Mouse (Mus musculus) stomach, embryonic 14.5 days (tissue): Measurements from ENCODE around the gene Ankrd33b. TPM values are rescaled to one million over a fixed set of nuclear protein-coding genes. Genes with fewer than 3 reads are reported as not detected.

Experiments used
- ATAC-seq: fragments of 200-750 bp; cut with Nextera tagmentation; 2 replicates; pipeline ENCODE4 v1.8.0; 2017; ENCODE audit warnings: low read depth, moderate TSS enrichment; ENCODE audit not compliant: insufficient number of reproducible peaks, insufficient read depth, low FRiP score
- H3K27ac ChIP-seq: fragments of 300-500 bp; sonication (generic); 2 replicates; pipeline ENCODE4 v1.5.1; 2014; ENCODE audit warnings: mild to moderate bottlenecking, low read length, moderate library complexity, mixed read lengths
- H3K27me3 ChIP-seq: fragments of 300-500 bp; sonication (generic); 2 replicates; pipeline ENCODE4 v1.6.1; 2014; ENCODE audit warnings: low read length, control low read depth, mixed read lengths; ENCODE audit not compliant: control insufficient read depth, insufficient read depth
- H3K36me3 ChIP-seq: fragments of 300-500 bp; sonication (generic); 2 replicates; pipeline ENCODE4 v1.6.1; 2014; ENCODE audit warnings: mild to moderate bottlenecking, control low read depth, low read length, moderate library complexity, mixed read lengths; ENCODE audit not compliant: control insufficient read depth, insufficient read depth
- H3K4me1 ChIP-seq: fragments of 300-500 bp; sonication (generic); 2 replicates; pipeline ENCODE4 v1.6.1; 2014; ENCODE audit warnings: low read length, control low read depth, mixed read lengths; ENCODE audit not compliant: control insufficient read depth, insufficient read depth
- H3K4me2 ChIP-seq: fragments of 300-500 bp; sonication (generic); replicated peaks from 2 replicates; pipeline ENCODE4 v1.6.1; 2014; ENCODE audit warnings: low read depth, low read length, control low read depth
- H3K4me3 ChIP-seq: fragments of 300-500 bp; sonication (generic); 2 replicates; pipeline ENCODE4 v1.5.1; 2014; ENCODE audit warnings: low read depth, low read length, control low read depth
- H3K9ac ChIP-seq: fragments of 300-500 bp; sonication (generic); replicated peaks from 2 replicates; pipeline ENCODE4 v1.6.1; 2014; ENCODE audit warnings: low read depth, mild to moderate bottlenecking, control low read depth, low read length, moderate library complexity, mixed read lengths
- H3K9me3 ChIP-seq: fragments of 300-500 bp; sonication (generic); 2 replicates; pipeline ENCODE4 v1.6.1; 2016; ENCODE audit warnings: low read depth, low read length, control low read depth; ENCODE audit not compliant: control insufficient read depth
- WGBS: fragments of 180-500 bp; shearing (Covaris S2); extraction: QIAGEN DNeasy Blood & Tissue Kit; methylation state at CpG from one replicate; pipeline ENCODE4 v1.1.7; 2014; 5-methylcytosine and 5-hydroxymethylcytosine counted together
- polyA plus RNA-seq: library from polyadenylated mRNA; unstranded; fragments of >200 nt; fragmentation: Nextera tagmentation; extraction: Ambion mirVana; gene quantifications from 2 replicates; pipeline ENCODE4 v1.2.1, GENCODE M21; 2014

Gene Ankrd33b
- polyA plus RNA-seq, 1 experiment from 2014 or later, result 0.58 TPM

DNA sequence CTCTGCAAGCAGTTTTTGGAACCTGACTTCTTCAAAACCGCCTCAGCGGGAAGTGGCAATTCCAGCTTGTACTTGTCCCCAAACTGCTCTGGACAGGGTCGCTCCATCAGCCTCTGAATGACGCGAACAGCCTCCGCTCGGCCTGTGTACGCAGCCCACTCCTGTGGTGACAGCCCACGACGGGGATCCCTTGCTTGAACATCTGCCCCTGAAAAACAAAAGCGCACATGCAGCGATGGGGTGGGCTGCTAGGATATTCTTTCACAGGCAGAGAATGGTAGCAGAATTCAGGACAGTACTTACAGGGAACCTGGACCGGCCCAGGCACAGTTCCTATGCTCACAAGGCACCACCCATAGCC is 69.8 kb downstream of the Ankrd33b start:
- ATAC-seq, result no peak
- Histone ChIP-seq H3K36me3 (no peaks in the 10 kb centered on the region), H3K4me3 (0 out of 2 replicates have a peak overlapping the region, but pooled peaks have one; percentile 15), H3K27me3 (peaks cover 8% of the 10 kb centered on the region), H3K4me2 (peak overlapping the region; percentile 29), H3K27ac (no peak overlapping the region), H3K9ac (no peak overlapping the region), H3K4me1 (peaks cover 12% of the 10 kb centered on the region; the same call in 1 of the 2 replicates), H3K9me3 (no peaks in the 10 kb centered on the region)
- 15% methylated on average over 13 of the region's 13 CpGs for WGBS

DNA sequence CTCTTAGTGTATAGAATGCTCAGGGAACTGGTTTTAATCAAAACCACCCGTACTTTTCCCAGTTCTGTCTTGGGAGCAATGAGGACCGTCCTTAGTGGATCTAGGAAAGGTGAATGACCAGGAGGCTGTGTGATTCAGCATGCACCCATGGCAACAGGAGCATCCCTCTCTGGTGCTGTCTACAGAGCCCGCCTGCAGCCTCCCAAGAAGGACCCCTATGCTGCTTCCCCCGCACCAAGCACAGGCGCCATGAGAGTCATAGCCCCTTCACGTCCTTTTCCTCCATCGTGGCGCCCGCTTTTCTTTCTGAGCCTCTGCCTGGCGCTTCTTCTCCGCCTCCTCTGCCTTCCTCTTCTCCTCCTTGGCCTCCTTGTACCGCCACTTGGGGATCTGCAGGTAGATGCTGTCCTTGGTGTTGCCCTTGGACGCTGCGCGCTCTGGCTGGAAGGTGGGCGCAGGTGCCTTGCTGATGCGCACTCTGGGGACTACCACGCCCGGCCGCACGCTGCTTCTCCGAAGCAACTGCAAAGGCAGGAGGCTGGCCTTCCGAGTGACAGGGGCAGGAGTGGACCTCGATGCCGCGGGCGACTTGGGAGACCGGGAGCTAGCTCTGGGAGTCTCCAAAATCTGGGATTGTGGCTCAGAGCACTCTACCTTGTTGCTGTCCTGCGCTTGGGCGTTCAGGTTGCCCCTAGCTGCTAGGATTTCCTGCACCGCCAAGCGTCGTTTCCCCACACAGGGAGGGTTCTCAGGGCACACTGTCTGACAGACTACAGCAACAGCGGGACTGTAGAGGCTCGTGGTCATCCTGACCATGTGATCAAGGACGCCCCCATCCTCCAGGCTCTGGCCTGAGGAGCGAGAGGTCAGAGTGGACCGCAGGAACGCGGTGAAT is 70.4 kb downstream of the Ankrd33b start:
- Histone ChIP-seq H3K4me2 (peak overlapping the region; percentile 29), H3K4me1 (peaks cover 9% of the 10 kb centered on the region; the same call in 1 of the 2 replicates), H3K36me3 (no peaks in the 10 kb centered on the region), H3K27ac (no peak overlapping the region), H3K9ac (no peak overlapping the region), H3K4me3 (peak overlapping the region; percentile 15), H3K27me3 (peaks cover 8% of the 10 kb centered on the region), H3K9me3 (no peaks in the 10 kb centered on the region)
- WGBS, result 9% methylated on average over 40 of the region's 40 CpGs
- ATAC-seq, result no peak

GRCm38 (mm10) chr15:31294311-31294710 is 73.2 kb downstream of the Ankrd33b start:
- Histone ChIP-seq H3K4me1 (peaks cover 9% of the 10 kb centered on the region; the same call in 1 of the 2 replicates), H3K9ac (no peak overlapping the region), H3K27ac (no peak overlapping the region), H3K36me3 (no peaks in the 10 kb centered on the region), H3K27me3 (peaks cover 8% of the 10 kb centered on the region), H3K4me2 (no peak overlapping the region), H3K4me3 (no peak overlapping the region), H3K9me3 (no peaks in the 10 kb centered on the region)
- WGBS, result 7% methylated on average over 2 of the region's 2 CpGs
- no peak for ATAC-seq

DNA sequence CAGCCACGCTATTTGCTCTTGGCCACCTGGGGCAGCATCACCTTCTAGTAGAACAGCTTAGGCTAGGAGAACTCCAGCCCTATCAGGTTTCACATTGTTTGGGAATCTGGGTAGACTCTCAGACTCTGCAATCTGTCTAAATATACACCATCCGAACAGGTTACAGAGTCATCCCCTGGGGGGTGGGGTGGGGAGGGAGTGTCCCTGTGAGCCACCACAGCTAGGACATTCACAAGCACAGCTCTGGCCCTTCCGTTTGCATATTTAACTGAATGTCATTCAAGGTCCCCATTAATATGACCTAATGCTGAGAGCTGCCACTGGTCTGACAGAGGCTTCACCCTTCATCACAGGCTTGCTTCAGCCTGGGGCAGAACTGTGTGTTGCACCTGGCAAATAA is 74.9 kb downstream of the Ankrd33b start:
- no peak overlapping the region for H3K4me3 ChIP-seq
- peak; percentile 33; the same call in 1 of the 2 replicates for ATAC-seq
- no peaks in the 10 kb centered on the region for H3K9me3 ChIP-seq
- H3K4me2 ChIP-seq, result no peak overlapping the region
- 16% methylated on average over 3 of the region's 3 CpGs for WGBS
- peaks cover 8% of the 10 kb centered on the region; the same call in 1 of the 2 replicates for H3K27me3 ChIP-seq
- H3K4me1 ChIP-seq, result peaks cover 9% of the 10 kb centered on the region; the same call in 1 of the 2 replicates
- H3K27ac ChIP-seq, result no peak overlapping the region
- H3K9ac ChIP-seq, result no peak overlapping the region
- H3K36me3 ChIP-seq, result no peaks in the 10 kb centered on the region

DNA sequence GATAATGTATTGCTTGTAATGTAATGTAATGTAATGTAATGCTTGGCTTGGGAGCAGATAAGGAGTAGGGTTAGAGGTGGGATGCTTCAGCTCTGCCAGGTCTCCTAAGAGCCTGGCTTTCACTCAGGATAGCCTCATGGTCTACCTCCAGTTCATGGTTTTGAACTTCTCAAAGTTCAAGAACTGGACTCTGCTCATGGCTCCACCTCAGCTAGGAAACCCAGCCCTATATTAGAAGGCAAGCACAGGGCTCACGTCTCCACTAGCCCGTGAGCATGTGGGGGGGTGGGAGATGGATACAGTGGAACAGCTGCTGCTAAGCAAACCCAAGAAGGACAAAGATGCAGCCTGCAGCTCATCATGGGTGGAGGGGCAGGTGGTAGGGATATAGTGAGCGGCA is 81.8 kb downstream of the Ankrd33b start:
- Histone ChIP-seq H3K36me3 (no peaks in the 10 kb centered on the region), H3K4me3 (no peak overlapping the region), H3K27ac (no peak overlapping the region), H3K27me3 (no peaks in the 10 kb centered on the region), H3K9ac (no peak overlapping the region), H3K4me1 (0 out of 2 replicates have a peak, but pooled peaks cover 9% of the 10 kb centered on the region), H3K9me3 (no peaks in the 10 kb centered on the region), H3K4me2 (no peak overlapping the region)
- no peak for ATAC-seq
- 79% methylated on average over 3 of the region's 3 CpGs for WGBS

DNA sequence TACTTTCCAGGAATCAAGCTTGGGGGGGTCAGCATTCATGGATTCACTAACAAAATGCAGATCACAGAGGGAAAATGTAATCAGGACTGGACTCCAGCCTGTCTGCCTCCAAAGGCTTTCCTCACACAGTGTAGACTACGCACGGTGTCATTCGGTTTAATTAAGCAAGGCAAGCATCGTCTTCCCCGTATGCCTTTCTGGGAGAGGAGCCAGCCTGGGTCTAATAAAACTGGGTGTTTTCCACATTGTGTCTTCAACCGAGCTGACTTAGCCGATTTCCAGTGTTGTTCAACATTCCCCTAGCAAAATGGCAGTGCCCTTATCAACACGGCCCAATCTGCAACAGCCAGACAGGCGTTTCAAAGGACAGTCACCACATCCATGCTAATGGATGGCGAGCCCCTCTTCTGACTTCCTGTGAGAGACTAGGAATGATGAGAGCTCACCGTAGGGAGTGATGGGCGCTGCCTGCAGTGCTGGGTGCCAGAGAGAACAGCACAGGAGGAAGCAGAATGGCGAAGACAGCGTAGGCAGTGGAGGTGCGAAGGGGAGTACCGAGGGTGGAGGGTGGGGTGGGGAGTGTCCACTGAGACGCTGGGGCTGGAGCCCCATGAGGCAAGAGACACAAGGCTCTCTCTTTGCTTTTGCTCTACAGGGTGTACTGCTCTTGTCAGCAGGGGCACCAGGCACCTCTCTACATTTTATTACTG is 82.4 kb downstream of the Ankrd33b start:
- ATAC-seq, result no peak
- H3K9ac ChIP-seq, result no peak overlapping the region
- no peak overlapping the region for H3K4me3 ChIP-seq
- H3K27me3 ChIP-seq, result no peaks in the 10 kb centered on the region
- 75% methylated on average over 17 of the region's 17 CpGs for whole genome bisulfite sequencing
- 0 out of 2 replicates have a peak, but pooled peaks cover 10% of the 10 kb centered on the region for H3K4me1 ChIP-seq
- no peaks in the 10 kb centered on the region for H3K9me3 ChIP-seq
- H3K36me3 ChIP-seq, result no peaks in the 10 kb centered on the region
- no peak overlapping the region for H3K4me2 ChIP-seq
- H3K27ac ChIP-seq, result no peak overlapping the region

GRCm38 (mm10) chr15:31284142-31284541 is 83.4 kb downstream of the Ankrd33b start:
- H3K27me3 ChIP-seq, result no peaks in the 10 kb centered on the region
- H3K4me3 ChIP-seq, result no peak overlapping the region
- no peaks in the 10 kb centered on the region for H3K9me3 ChIP-seq
- H3K36me3 ChIP-seq, result no peaks in the 10 kb centered on the region
- 57% methylated on average over 5 of the region's 5 CpGs for WGBS
- no peak overlapping the region for H3K4me2 ChIP-seq
- H3K4me1 ChIP-seq, result 0 out of 2 replicates have a peak, but pooled peaks cover 10% of the 10 kb centered on the region
- ATAC-seq, result no peak
- H3K27ac ChIP-seq, result no peak overlapping the region
- no peak overlapping the region for H3K9ac ChIP-seq

DNA sequence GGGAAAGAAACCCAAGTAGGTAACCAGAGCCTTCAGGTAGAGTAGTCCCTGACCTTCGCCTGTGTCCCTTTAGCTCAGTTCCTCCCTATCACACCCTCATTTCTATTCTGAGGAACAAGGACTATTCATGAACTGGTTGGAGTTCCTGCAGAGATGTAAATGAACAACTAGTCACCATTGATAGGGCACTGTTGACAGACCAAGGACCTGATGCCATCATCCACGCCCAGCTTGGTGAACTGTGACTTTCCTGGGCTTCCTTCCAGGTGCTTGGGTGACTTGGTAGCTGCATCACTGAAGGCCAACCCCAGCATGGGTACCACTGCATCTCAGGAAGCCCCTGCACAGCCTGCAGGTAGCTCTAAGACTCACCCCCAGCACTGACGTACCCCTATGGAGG is 85.2 kb downstream of the Ankrd33b start:
- Histone ChIP-seq H3K27ac (no peak overlapping the region), H3K4me2 (no peak overlapping the region), H3K27me3 (no peaks in the 10 kb centered on the region), H3K9ac (no peak overlapping the region), H3K4me3 (no peak overlapping the region), H3K36me3 (no peaks in the 10 kb centered on the region), H3K9me3 (no peaks in the 10 kb centered on the region), H3K4me1 (0 out of 2 replicates have a peak, but pooled peaks cover 10% of the 10 kb centered on the region)
- no peak for ATAC-seq
- WGBS, result 85% methylated on average over 3 of the region's 3 CpGs
